Mouse (Mus musculus): ENCODE measurements around the gene Hmga2.
A peak's percentile ranks its signal among the peaks of the same experiment; 100 is the strongest.
"Not testable (repeated sequence)": the region's sequence is repeated elsewhere in the genome, so short reads cannot be mapped to it uniquely, and the experiment has no call there.

Hmga2 gene

DNA sequence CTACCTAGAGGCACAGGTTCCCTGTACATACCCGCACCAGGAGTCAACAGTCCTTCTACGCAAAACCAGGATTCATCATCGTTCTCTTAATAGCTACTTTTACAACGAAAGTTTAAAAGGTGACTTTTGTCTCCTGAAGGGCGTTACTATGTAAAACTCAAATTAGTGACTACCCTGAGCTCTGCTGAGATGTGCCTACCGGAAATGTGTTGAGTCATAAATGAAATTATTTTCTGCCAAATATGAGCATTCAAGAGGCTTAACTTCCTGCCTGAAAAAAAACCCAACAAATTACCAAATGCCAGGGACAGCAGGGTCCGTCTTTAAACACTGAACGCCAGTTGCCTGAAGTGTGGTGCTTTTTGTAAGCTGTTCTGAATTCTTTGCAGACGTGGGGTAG is 81.5 kb downstream of the Hmga2 start:
- DNase-seq (ENCODE audit: low spot score in 2 of 2) = no peak

DNA sequence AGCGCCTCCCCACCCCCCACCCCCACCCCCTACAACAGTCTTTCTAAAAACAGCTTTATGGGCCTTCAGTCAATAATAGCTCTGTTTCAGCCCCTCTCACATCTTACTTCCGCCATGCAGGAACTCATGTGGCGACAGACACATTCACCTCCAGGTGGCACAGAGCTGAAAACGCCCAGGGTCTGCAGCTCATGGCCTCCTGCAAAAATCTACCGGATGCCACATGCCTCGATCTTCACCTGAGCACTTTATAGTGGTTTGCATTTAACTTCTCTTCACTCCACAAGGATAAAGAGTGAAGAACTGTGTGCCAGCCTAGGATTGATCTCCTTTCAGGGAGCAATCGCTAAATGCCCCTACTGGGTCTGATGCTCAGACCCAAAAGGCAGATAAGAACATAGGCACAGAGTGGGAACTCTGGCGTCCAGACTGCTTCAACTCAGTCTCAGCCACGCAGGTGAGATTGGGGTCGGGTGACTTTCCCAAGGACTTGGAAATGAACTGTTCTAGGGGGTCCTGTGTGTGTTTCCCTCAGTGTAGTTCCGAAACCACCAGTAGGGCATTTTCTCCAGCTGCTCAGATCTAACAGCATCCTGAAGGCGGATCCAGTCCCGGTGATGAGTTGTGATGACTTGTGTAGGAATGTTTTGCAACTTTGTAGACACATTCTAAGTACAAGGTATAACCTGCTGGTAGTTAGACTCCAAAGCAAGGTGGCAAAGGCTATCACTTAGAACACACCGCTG is 84.1 kb downstream of the Hmga2 start:
- no peak for DNase-seq (ENCODE audit: low spot score in 2 of 2)

DNA sequence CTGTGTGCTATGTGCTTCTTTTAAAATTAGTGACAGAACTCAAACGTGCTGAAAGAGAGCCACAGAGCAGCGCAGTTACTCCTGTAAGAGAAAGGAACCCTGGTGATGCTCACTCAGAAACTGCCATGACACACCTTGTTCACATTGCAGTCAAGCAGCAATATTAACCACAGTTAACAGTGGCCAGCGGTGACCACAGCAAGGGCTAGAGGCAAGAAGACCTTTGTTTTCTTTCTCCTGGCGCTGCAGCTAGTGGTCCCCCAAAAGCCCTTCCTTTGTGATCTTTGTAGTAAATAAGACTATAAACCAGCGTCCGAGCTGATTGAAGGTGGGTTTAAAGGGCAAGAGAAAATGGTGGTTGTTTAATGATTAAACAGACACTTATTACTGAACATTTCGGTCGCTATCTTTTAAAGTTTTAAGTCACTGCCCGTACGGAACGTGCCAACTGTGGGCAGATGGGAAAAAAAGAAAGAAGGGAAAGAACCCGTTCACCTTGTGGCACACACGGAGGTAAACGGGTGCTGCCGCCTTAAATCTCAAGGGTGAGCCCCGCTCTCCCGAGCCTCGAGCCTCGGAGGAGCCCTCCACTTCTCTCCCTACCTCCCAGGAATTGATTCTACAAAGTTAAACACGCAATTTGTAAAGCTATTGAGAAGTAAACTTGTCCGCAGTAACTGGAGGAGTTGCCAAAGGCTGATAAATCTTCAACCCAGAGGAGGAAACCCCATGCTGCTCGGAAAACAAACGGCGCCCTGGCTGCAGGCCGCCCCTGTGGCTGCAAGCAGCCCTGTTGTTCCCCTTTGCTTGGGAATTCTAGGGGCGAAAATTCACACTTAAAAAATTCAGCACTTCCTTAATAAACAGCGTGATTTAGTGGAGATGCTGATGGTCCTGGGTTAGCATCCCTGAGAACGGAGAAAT is 85.1 kb downstream of the Hmga2 start:
- no peak for DNase-seq (ENCODE audit: low spot score in 2 of 2)

DNA sequence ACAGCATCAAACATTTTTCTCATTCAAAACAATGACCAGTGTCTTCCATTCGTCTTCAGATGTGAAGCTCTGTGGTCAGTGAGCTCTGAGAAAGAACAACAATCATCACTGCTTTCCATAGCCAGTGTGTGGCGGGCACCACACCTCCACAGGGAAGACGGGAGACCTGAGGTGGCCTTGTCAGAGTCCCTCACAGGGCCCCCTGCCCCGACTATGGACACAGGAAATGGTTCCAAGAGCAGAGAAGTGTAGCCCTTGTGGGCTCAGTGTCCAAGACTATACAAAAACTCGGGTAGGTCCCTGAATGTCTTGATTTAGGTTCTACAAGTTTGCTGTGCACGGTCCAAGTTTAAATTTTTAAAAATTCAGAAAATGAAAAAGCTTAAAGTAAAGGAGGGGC is 86.6 kb downstream of the Hmga2 start:
- DNase-seq (ENCODE audit: low spot score in 2 of 2) = no peak

DNA sequence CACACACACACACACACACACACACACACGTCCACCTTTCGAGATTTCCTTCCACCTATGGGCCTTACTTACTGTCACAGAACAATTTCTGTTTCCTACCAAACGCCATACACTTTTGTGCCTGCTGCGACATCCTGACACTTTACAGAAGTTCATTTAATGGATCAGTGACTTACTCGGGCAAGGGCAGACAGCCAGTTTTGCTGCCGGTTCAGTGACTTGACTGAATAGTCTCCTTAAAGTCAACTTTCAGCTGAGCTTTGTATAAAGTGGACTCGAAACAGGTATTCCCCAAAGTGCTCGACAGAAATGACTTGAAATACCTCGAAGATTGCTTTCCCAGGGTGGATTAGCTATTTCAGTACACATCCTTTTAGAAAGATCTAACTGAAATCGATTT is 87.3 kb downstream of the Hmga2 start:
- DNase-seq (ENCODE audit: low spot score in 2 of 2) = no peak

DNA sequence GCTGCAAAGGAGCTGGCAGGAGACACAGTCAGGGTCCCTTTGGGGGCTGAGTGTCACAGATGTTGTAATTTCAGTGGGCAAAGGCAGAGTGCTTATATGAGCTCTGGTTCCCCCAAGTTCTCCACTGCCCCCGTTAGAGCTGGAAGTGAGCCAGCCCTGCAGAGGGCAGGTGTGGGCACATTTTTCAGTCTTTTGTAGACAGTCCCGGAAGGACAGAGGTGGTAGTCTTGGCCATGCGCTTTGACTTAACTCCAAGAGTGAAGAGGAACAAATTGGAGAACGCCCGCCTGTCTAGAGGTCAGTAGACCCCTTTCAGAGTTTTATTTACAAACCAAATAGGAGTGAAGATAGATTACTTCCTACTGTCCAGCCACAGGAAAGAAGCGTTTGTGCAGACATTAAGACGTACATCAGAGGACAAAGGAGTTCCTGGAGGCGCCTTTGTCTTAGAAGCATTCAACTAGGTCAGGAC is 87.8 kb downstream of the Hmga2 start:
- no peak for DNase-seq (ENCODE audit: low spot score in 2 of 2)

DNA sequence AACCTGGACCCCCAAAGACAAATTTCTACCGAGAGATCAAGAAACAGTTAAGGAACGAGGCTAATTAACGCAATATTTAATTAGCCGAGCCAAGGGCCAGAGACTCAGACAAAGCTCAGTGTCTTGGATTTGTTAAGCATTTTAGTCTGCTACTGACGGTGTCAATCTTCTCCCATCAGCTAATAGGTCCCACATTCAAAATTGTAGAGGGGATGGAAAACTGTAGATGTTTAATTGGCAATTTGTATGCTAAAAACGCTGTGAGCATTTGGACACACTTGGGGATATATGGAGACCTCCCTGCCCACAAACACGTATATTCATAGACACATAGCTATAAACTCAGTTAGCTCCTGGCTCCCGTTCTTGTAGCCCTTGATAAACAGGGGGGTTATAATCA is 89.2 kb downstream of the Hmga2 start:
- DNase-seq (ENCODE audit: low spot score in 2 of 2) = no peak

DNA sequence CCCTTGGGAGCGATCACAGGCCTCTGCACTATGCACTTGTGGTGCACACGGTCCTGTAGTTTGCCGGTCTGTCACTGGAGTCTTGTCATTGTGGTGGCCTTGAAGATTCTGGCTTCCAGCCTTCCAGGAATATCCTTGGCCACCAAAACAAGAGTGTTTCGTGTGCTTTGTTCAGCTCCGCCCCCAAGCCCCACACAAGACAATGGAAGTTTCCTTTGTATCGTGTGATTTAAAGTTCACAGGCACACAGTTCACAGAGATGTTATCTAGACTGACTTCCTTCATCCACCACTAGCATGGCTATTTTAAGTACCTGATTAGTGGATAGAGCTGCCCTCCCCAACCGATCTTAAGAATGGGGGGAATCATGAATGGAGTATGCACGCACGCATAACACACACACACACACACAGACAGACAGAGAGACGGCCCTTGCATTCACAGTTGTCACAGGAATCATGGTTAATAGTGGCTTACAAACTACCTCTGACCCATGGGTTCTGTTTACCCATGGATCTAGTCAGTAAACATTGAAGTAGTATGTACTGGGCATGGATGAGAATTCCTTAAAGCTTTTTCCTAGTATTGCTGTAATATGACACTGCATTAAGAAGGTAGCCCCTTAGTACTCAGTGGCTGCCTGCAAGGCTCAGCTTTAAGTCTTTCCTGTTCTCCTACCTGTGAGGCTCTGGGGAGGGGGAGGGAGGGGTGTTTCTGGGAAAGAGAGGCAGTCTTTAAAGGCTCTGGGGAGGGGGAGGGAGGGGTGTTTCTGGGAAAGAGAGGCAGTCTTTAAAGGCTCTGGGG is 91.3 kb downstream of the Hmga2 start:
- peak; percentile 43 to 69 for DNase-seq (ENCODE audit: low spot score in 2 of 2)

DNA sequence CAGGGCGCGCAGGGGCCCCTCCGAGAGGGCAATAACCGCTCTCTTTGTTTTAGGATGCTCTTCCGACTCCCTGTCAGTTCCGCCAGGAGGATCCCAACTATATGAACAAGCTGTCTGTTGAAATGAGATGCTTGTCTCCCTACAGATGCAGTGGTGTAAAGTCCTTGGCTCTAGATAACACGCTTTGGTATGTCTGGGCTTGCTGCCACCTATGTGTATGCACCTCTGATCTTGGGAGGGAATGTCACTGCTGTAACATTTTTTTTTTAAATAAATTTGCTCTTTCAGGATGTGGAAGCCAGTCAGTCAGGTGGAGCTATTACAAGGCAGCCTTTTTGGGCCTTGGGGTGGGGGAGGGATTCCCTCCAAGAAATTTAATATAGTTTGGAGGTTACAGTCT is 92.2 kb downstream of the Hmga2 start:
- DNase-seq (ENCODE audit: low spot score in 2 of 2) = no peak

DNA sequence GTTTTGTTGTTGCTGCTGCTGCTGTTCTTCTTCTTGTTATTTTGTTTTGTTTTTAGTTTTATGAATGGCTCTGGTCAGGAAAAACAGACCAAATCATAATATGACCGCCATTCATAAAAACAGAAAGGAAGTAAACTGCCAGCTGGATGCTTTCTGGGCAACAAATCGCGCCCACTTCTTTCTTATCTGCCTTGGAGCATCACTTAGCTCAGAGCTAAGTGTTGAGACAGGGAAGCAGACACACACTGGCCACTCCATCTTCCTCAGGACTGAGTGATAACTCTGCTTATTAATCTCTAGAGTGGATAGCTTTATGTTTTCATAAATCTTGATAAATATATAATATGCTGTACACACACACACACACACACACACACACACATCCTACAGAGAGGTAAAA is 98.5 kb downstream of the Hmga2 start:
- DNase-seq (ENCODE audit: low spot score in 2 of 2) = no peak

DNA sequence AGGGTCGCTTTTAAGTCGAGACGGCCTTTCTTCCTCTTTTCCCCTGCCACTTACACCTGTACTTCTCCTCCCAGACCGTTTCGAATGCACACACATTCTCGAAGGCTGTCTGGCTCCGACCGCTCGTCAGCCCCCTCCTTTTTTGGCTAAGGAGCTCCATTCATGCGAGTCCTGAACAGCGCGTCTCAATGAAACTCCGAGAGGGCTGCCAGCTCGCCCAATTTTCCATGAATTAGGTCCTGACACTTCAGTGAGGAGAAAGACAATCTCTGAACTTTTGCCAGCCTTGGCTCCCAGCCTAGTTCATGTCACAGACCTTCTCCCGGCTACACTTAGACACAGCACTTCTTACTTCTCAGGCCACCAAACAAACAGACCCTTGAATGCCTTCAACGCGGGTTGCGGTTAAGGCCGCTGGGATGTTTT is 98.9 kb downstream of the Hmga2 start:
- peak; percentile 64 to 73 for DNase-seq (ENCODE audit: low spot score in 2 of 2)

DNA sequence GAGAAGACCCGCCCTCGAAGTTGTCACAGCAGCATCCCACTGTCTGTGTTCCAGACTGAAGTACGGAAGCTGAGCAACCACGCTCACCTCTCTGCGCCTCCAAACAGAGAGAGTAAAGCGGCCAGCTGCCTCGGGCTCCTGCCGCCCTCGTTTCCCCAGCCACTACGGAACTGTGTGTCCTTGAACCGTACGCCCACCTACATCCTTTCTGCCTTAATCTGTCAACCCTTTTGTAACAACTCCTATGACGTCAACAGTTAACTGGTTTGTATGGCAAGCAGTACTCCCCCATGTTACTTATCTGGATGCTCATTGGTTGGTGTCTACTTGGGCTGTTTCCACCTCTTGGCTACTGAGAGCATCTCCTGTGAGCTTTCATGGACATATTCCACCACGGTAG is 100.8 kb downstream of the Hmga2 start:
- no peak for DNase-seq (ENCODE audit: low spot score in 2 of 2)

DNA sequence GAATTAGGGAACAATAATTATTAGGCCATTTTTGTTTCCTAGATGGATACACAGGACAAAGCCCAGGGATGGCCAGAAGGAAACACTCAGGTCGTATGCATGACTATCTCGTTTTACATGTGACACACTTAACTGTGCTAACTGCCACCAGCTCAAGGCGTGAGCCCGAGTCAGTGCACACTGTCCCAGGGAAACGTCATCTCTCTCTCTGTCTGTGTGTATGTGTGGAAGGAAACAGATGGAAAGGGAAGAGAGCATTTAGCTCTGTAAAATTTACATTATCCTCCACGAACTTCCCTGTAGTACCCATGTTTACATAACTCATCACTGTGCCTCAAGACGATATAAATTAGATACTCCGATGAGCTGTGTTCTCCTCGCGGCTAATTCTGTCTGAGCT is 105.1 kb downstream of the Hmga2 start:
- DNase-seq (ENCODE audit: low spot score in 2 of 2) = no peak

DNA sequence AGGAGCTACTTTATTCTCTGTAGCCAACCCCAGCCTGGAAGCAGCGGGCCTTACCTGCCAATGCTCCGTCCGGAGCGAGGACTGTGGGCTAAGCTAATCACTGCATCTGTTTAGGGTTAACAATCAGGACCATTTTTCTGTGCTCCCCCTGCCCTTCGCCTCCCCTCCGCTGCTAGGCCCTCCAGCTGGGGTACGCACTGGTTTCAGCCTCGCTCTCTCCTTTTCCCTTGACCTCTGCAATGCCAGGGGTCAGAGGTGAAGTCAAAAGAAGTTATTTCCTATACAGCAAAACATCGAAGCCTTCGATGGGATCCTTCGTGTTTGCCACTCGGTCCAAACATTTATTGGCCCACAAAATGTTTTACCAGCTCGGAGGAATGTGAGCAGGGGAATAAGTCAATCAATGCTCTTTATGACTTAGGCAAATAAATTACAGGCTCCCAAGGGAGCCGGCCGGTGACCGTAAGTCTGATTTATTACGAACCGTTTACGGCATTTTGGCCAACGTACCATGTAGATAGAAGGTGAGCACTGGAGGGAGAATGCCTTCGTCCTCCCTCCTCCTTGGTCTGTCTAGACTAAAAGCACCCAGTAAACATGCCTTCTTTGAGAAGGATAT is 107.0 kb downstream of the Hmga2 start:
- DNase-seq (ENCODE audit: low spot score in 2 of 2) = no peak

DNA sequence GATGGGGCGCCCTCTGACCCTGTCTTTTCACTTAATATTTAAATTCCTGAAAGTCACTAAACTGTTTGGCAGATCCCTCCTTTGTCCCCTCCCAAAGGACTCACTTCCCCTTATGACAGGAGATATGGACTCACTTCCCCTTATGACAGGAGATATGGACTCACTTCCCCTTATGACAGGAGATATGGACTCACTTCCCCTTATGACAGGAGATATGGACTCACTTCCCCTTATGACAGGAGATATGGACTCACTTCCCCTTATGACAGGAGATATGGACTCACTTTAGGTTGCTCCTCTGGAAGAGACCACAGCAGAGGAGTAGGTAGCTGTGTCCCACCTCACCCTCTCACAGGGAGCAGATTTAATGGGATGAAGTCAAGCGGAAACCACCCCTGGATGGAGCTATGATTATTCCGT is 110.1 kb downstream of the Hmga2 start:
- DNase-seq (ENCODE audit: low spot score in 2 of 2) = not testable (repeated sequence)

DNA sequence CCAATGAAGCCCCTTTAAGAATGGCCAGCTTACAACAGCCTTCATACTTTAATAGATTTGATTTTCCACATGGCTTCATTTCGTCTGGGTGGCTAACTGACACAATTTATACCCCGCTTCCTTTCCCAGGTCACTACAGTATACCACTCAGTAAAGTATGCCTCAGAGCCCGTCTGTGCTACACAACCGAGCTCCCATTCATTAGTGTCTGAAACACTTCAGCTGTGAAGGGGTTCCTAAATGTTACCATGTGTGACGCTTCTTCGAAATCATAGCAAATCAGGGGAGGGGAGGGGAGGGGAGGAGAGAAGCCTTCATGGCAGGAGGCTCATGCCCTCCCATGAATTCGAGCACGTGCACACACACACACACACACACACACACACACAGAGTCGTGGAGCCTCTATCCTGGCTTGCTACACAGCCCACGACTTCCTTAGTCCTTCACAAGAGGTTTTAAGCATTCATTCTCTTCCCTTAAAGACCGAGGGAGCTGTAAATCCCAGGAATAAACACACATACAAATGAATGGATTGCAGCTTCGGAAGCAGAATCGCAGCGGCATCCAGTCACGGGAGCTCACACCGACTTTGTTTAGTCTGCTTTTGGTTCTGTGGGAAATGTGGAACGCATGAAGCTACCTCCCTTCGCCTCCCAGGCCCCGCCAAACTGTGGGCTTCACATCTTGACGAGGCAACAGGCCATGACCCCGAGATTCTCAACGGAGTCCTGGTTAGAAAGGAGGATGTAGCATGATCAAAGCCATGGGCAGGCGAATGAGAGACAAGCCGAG is 110.7 kb downstream of the Hmga2 start:
- DNase-seq (ENCODE audit: low spot score in 2 of 2) = no peak

DNA sequence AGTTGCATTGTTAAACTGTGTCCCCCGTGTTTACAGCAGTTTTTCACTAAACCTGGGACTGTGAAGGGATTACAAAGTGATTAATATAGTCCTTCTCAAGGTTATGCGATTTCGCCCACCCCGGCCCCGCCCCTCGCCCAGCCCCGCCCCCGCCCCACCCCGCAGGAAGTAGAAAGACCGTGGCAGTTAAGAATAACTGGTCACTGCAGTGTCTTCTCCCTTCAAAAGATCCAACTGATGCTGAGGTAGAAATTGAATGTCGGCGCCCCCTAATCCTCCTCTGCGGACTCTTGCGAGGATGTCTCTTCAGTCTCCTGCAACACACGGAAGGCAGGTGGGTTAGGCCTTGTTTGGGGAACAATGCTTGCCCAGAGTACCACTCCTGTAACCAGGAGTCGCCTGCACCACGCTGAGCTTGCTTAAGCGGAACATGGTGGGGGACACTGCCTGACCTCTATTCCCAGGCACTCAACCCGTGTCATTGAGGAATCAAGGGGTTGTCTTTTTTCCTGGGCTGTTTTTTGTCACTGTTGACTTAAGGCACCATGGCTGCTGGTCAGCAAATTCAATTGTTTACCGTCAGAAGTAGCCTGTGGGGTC is 112.2 kb downstream of the Hmga2 start:
- DNase-seq (ENCODE audit: low spot score in 2 of 2) = no peak

DNA sequence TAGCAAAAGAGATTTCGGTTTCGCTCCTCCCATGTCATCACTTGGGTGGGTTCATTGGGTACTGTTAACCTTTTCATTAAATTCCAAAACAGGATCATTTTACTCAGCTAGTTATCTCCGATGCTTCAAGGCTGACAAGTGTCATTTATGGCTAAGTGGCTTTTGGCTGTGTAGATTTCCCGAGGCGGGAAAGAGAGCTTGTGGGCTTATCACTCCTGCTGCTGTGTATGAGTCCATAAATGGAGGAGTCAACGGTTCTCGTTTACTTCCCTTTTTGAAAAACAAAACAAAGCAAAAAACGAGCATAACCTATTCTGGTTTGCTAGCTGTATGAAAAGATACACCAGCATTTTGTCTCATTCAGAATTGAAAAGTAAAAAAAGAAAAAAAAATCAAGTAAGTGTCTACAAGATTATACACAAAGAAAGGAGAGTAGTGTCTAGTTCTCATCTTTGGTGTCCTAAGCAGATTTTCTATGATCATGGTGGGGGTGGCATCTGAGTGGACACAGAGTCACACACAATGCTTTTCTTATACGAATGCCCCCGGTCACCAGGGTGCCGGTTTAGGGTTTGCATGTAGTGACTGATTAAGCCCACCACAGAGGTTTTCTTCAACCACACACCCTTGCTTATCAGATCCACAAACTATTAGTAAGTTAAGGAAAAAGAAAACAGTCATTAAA is 112.8 kb downstream of the Hmga2 start:
- DNase-seq (ENCODE audit: low spot score in 2 of 2) = not testable (repeated sequence)

DNA sequence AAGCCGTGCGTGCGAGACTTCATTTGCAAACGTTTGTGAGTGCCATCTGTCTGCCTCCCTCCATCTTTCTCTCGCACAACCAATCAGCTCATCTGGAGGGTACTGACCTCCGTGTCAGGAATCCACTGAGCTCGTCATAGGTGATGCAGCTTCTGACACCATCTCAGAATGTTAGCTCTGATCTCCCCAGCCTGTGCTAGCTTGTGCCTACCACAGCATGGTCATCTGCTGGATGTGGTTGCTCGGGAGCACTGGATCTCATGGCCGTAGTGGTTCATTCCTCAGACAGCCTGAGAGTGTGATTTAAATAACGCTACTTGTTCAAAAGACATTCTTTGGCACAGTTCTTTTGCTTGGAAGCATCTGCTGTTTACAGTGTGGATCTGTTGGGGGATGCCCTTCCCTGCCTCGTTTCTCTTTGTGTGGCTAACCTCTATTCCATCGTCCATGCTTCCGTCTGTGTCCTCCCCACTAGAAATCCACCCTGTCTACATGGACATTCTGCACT is 121.7 kb downstream of the Hmga2 start:
- no peak for DNase-seq (ENCODE audit: low spot score in 2 of 2)

DNA sequence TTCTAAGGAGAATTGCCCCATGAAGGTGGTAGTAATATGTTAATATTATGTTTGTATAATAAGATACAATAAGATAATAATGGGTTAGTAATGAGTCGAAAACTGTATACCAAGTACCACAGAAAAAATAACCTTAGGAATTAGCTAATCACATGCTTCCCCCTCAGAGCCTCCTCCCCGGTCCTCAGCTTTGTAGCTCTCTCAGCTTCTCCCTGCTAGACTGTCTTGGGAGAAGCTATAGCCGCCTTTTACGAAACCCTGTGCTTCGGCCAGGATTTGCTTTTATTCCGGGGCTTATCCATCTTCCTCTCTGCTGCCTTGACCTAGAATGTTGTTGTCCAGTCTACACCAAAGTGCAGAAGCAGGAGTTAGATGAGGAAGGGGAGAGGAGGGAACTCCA is 130.9 kb downstream of the Hmga2 start:
- no peak for DNase-seq (ENCODE audit: low spot score in 2 of 2)
